Mouse (Mus musculus): Measurements from ENCODE around the gene Ece1. TPM values are rescaled to one million over a fixed set of nuclear protein-coding genes. Genes with fewer than 3 reads are reported as not detected.

The Ece1 gene
- polyA plus RNA-seq, 1 experiment from 2014 or later = 52.0 TPM

DNA sequence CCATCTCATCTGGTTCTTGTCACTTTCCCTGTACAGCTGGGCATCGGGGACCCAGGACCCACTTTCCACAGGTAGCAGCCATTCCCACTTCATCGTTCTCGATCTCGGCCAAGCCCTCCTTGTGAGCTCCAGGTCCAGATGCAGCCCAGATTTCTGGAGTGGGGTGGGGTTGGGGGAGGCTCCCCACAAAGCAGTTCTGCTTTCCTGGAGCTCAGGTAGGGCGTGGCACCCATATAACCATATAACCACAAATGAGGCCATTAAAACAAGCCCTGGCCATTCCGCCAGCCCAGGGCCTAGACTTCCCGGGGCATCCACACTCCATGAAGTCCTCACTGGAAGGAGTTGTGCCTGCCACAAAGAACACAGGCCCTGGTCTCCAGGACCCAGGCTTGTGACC is 46.5 kb downstream of the Ece1 start:
- Histone ChIP-seq H3K36me3 (no peaks in the 10 kb centered on the region), H3K4me1 (peaks cover 14% of the 10 kb centered on the region; the same call in 1 of the 2 replicates), H3K9ac (no peak overlapping the region), H3K9me3 (no peaks in the 10 kb centered on the region), H3K27me3 (replicated peaks) (no peaks in the 10 kb centered on the region), H3K27ac (peak overlapping the region; percentile 41; the same call in 1 of the 2 replicates), H3K4me3 (replicated peaks) (no peak overlapping the region), H3K4me2 (no peak overlapping the region)
- 81% methylated on average over 7 of the region's 7 CpGs for WGBS
- no peak for ATAC-seq (ENCODE audit: insufficient read depth, low FRiP score, low read depth)

DNA sequence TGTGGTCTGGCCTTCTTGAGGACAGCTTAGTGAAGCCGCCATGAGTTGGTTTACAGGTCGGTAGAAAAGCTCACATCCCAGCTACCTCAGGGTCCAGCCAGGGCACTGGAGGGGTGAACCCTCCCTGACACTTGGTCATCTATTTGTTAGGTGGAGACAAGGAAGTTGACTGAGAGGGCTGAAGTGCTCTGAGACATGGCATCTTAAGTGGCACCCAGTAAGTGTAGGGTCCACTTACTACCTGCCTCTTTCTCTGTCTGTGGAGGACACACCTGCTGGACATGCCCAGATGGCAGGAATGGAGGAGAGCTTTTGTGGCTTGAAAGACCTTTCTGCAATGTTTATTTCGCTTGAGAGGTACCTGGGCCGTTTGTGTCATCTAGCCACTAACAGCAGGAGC is 46.9 kb downstream of the Ece1 start:
- no peak overlapping the region for H3K4me2 ChIP-seq
- no peaks in the 10 kb centered on the region for H3K27me3 ChIP-seq (replicated peaks)
- H3K4me3 ChIP-seq (replicated peaks) = no peak overlapping the region
- no peaks in the 10 kb centered on the region for H3K36me3 ChIP-seq
- peaks cover 17% of the 10 kb centered on the region for H3K4me1 ChIP-seq
- H3K9ac ChIP-seq = no peak overlapping the region
- ATAC-seq (ENCODE audit: insufficient read depth, low FRiP score, low read depth) = no peak
- H3K27ac ChIP-seq = no peak overlapping the region
- H3K9me3 ChIP-seq = no peaks in the 10 kb centered on the region
- WGBS = 65% methylated on average over 4 of the region's 4 CpGs

DNA sequence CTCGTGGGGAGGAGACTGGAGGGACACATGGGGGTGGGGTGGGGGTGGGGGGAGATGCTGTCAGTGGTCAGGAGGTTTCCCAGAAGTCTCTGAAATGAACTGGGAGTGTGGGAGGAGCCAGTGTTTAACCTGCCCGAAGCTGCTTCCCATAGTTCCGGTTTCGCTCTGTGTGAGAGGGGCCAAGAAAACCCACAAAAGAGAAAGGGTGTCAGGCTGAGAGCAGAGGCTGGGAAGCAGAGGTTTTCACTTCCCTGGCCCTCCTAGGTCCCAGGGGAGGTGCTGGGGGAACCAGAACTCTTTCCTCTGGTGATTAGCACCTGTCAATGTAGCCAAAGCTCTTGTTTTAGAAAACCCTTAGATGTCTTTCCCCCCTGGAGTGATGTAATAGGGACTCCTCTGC is 47.4 kb downstream of the Ece1 start:
- Histone ChIP-seq H3K4me2 (no peak overlapping the region), H3K27ac (no peak overlapping the region), H3K36me3 (no peaks in the 10 kb centered on the region), H3K4me3 (replicated peaks) (no peak overlapping the region), H3K27me3 (replicated peaks) (no peaks in the 10 kb centered on the region), H3K9me3 (no peaks in the 10 kb centered on the region), H3K9ac (no peak overlapping the region), H3K4me1 (peaks cover 18% of the 10 kb centered on the region)
- WGBS = 43% methylated on average over 4 of the region's 4 CpGs
- no peak for ATAC-seq (ENCODE audit: insufficient read depth, low FRiP score, low read depth)

DNA sequence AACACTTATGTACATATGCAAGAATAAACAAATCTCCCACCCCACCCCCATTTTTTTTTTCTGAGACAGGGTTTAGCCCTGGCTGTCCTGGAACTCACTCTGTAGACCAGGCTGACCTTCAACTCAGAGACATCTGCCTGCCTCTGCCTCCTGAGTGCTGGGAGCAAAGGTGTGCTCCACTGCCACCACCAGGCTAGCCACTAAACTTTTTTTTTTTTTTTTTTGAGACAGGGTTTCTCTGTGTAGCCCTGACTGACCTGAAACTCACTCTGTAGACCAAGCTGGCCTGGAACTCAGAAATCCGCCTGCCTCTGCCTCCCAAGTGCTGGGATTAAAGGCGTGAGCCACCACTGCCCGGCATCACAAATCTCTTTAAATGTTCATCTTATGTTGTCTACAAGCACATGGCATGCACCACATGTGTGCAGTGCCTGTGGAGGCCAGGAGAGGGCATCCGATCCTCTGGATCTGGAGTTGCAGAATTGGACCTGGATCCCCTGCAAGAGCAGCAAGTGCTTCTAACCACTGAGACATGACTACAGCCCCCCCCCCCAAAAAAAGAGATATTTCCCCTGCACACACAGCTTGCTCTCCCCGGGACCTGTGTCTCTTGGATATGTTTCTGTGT is 48.5 kb downstream of the Ece1 start:
- Histone ChIP-seq H3K27ac (no peak overlapping the region), H3K4me1 (peaks cover 26% of the 10 kb centered on the region), H3K27me3 (replicated peaks) (no peaks in the 10 kb centered on the region), H3K36me3 (no peaks in the 10 kb centered on the region), H3K9me3 (no peaks in the 10 kb centered on the region), H3K9ac (no peak overlapping the region), H3K4me2 (no peak overlapping the region), H3K4me3 (replicated peaks) (no peak overlapping the region)
- WGBS = 95% methylated on average over 5 of the region's 5 CpGs
- no peak for ATAC-seq (ENCODE audit: insufficient read depth, low FRiP score, low read depth)

DNA sequence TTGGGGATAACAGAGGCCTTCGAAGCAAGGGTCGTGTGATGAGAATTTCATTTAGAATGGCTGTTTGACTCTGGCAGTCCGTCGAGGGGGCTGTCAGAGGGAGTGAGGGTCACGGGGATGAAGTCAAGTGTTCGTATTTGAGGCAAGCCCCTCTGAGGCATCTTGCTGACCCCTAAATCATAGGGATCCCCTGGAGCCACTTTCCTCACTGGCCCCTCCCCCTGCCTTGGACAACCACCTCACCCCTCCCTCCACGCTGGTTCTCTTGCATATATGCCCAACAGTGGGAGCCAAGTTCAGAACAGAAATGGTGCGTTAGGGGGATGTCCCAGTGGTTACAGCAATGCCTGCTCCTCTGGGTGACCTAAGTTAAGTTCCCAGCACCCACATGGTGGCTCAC is 49.6 kb downstream of the Ece1 start:
- no peak overlapping the region for H3K9ac ChIP-seq
- ATAC-seq (ENCODE audit: insufficient read depth, low FRiP score, low read depth) = no peak
- no peak overlapping the region for H3K4me2 ChIP-seq
- H3K4me1 ChIP-seq = peaks cover 28% of the 10 kb centered on the region
- no peaks in the 10 kb centered on the region for H3K9me3 ChIP-seq
- H3K27me3 ChIP-seq (replicated peaks) = no peaks in the 10 kb centered on the region
- H3K36me3 ChIP-seq = no peaks in the 10 kb centered on the region
- no peak overlapping the region for H3K27ac ChIP-seq
- no peak overlapping the region for H3K4me3 ChIP-seq (replicated peaks)
- WGBS = 84% methylated on average over 8 of the region's 8 CpGs

DNA sequence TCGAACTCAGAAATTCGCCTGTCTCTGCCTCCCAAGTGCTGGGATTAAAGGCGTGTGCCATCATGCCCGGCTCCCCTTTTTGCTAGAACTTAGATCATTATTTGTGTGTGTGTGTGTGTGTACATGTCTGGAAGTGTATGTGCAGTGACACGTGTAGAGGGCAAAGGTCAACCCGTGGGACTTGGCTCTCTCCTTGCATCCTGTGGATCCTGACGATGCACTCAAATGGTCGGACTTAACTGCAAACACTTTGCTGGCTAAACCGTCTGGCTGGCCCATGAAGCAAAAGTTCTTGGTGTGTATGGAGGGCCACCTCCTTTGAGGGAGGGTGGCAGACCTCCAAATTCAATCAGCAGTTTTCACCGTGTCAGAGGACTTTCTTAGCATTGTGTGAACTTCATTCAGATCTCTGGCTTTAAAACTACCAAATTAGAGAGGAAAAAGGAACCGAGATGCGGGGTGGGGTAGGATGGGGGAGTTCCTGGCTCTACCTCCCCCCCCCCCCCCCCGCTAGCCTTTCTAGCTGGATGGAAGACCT is 50.8 kb downstream of the Ece1 start:
- peak overlapping the region; percentile 53 for H3K4me3 ChIP-seq (replicated peaks)
- H3K9ac ChIP-seq = no peak overlapping the region
- no peak for ATAC-seq (ENCODE audit: insufficient read depth, low FRiP score, low read depth)
- H3K27ac ChIP-seq = 0 out of 2 replicates have a peak overlapping the region, but pooled peaks have one; percentile 5
- 57% methylated on average over 12 of the region's 13 CpGs for WGBS
- H3K4me2 ChIP-seq = peak overlapping the region; percentile 99
- H3K36me3 ChIP-seq = no peaks in the 10 kb centered on the region
- H3K27me3 ChIP-seq (replicated peaks) = no peaks in the 10 kb centered on the region
- no peaks in the 10 kb centered on the region for H3K9me3 ChIP-seq
- peaks cover 38% of the 10 kb centered on the region for H3K4me1 ChIP-seq

DNA sequence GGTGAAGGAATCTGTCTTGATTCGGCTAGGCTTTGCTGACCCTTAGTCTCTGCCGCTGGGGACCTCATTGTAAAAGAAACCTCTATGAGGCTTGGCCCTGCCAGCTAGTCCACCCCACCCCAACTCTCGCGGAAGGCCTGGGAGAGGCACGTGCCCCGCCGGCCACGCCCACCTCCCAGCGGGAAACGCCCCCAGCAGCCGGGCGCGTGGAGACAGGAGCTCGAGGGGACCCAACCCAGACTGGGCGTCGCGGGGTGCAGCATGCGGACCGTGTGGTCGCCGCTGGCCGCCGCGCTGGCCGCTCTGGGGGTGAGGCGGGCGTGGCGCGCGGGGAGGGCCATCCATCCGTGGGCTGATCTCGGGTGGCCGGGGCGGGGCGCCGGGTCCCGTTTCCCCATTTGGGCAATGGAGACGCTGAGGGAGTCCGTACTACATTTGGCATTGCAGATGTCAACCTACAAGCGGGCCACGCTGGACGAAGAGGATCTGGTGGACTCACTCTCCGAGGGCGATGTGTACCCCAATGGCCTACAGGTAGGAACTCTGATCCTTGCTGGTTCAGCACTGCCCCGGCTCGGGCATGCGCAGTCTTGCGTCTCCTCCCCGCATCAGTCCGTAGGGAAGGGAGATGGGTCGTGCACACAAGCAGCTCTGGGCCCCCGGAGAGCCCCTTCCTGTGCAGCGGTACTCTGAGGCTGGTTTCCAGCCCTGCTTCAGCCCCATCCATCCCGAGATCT is 51.5 kb downstream of the Ece1 start:
- Histone ChIP-seq H3K9ac (peak overlapping the region; percentile 46), H3K9me3 (no peaks in the 10 kb centered on the region), H3K4me3 (replicated peaks) (peak overlapping the region; percentile 53), H3K27ac (0 out of 2 replicates have a peak overlapping the region, but pooled peaks have one; percentile 5), H3K36me3 (no peaks in the 10 kb centered on the region), H3K4me1 (peaks cover 44% of the 10 kb centered on the region), H3K4me2 (peak overlapping the region; percentile 99), H3K27me3 (replicated peaks) (no peaks in the 10 kb centered on the region)
- ATAC-seq (ENCODE audit: insufficient read depth, low FRiP score, low read depth) = peak; percentile 79
- 2% methylated on average over 54 of the region's 54 CpGs for WGBS

DNA sequence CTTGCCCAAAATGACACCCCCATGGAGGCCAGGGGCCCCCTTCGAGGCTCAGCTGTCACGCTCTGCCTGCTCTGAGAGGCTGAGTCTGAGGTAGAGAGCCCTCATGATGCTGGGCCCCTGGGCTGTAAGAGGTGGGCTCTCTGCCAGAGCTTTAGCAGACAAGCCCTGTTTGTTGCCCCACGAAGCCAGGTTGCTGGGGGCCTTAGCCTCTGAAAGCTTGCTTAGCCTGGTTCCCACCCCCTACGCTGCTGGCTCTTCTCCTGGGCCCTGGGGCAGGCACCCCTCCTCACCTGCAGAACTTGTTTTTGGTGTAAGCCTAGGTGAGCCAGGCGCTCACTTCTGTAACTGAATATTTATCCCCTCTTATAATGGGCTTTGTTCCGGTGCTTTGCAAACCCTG is 55.6 kb downstream of the Ece1 start:
- peak overlapping the region; percentile 70 for H3K27ac ChIP-seq
- H3K27me3 ChIP-seq (replicated peaks) = no peaks in the 10 kb centered on the region
- H3K9me3 ChIP-seq = no peaks in the 10 kb centered on the region
- H3K9ac ChIP-seq = no peak overlapping the region
- ATAC-seq (ENCODE audit: insufficient read depth, low FRiP score, low read depth) = no peak
- no peak overlapping the region for H3K4me3 ChIP-seq (replicated peaks)
- peaks cover 69% of the 10 kb centered on the region for H3K4me1 ChIP-seq
- WGBS = 47% methylated on average over 6 of the region's 6 CpGs
- no peaks in the 10 kb centered on the region; the same call in 1 of the 2 replicates for H3K36me3 ChIP-seq
- no peak overlapping the region for H3K4me2 ChIP-seq

DNA sequence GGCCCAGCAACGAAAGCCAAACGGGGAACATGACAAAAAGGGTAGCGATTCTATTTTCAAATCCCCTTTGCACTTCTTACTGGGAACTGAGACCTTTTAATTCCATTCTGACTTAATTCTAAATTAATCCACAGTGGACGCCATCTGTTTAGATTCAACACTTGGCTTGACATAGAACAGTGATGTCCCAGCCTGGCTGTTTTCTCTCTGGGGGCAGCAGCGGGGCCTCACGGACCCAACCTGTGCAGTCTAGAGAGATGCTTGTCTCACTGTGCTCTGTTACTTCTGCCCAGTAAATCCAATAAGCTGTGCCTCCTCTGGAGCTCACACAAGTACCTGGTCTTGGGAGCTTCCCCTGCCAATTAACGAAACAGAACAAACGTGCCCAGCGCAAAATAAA is 56.5 kb downstream of the Ece1 start:
- Histone ChIP-seq H3K9me3 (no peaks in the 10 kb centered on the region), H3K4me1 (peaks cover 61% of the 10 kb centered on the region), H3K9ac (no peak overlapping the region), H3K4me3 (replicated peaks) (no peak overlapping the region), H3K4me2 (no peak overlapping the region), H3K36me3 (no peaks in the 10 kb centered on the region; the same call in 1 of the 2 replicates), H3K27me3 (replicated peaks) (no peaks in the 10 kb centered on the region), H3K27ac (peak overlapping the region; percentile 87)
- ATAC-seq (ENCODE audit: insufficient read depth, low FRiP score, low read depth) = no peak
- 48% methylated on average over 9 of the region's 9 CpGs for WGBS

DNA sequence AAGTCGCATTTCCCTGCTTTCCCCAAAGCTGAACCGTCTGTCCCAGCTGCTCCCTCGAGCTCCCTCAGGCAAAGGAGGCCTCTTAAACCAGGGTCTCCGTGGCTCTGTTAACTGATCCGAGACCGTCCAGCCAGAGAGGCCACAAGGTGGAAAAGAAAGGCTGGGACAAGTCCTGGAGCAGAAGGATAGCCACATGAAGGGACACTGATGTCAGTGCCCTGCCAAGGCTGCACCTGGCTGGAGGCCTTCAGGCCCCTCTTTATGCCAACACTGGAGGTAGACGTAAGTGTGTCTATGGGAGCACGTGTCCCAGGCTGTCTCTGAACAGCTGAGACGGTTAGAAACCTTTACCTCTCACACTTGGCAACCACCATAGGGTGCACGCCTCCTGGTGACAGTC is 57.1 kb downstream of the Ece1 start:
- peaks cover 56% of the 10 kb centered on the region for H3K4me1 ChIP-seq
- no peak for ATAC-seq (ENCODE audit: insufficient read depth, low FRiP score, low read depth)

DNA sequence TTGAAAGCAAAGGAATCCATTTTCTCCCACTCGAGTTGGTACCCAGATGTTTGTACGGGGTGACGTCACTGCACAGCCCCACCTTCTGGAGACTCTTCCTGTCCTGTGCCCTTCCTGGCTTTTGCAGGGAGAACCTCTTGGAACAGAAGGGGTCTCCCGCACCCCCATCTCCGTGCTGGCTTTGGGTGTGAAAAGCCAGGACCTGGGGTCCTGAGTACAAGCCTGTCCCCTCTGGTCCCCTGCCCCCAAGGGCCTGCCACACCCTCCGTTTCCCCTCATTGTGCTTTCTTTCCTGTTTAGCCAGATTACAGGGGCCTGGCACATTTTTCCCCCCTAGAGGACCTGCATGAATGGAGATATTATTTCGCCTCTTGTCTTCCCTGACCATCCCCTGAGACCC is 58.0 kb downstream of the Ece1 start:
- 32% methylated on average over 7 of the region's 7 CpGs for WGBS
- Histone ChIP-seq H3K9ac (no peak overlapping the region), H3K27me3 (replicated peaks) (no peaks in the 10 kb centered on the region), H3K4me2 (peak overlapping the region; percentile 5; the same call in 1 of the 2 replicates), H3K4me1 (peaks cover 49% of the 10 kb centered on the region), H3K9me3 (no peaks in the 10 kb centered on the region), H3K4me3 (replicated peaks) (no peak overlapping the region), H3K27ac (peak overlapping the region; percentile 87), H3K36me3 (peaks cover 6% of the 10 kb centered on the region; the same call in 1 of the 2 replicates)
- ATAC-seq (ENCODE audit: insufficient read depth, low FRiP score, low read depth) = no peak; the same call in 1 of the 2 replicates

More for the DNA sequence above, 57.1 kb downstream of the Ece1 start:
- no peak overlapping the region for H3K9ac ChIP-seq
- 66% methylated on average over 10 of the region's 10 CpGs for WGBS
- H3K27ac ChIP-seq = peak overlapping the region; percentile 87; the same call in 1 of the 2 replicates
- no peaks in the 10 kb centered on the region for H3K9me3 ChIP-seq
- no peaks in the 10 kb centered on the region for H3K27me3 ChIP-seq (replicated peaks)
- H3K4me3 ChIP-seq (replicated peaks) = no peak overlapping the region
- no peak overlapping the region for H3K4me2 ChIP-seq
- H3K36me3 ChIP-seq = peaks cover under 1% of the 10 kb centered on the region; the same call in 1 of the 2 replicates

DNA sequence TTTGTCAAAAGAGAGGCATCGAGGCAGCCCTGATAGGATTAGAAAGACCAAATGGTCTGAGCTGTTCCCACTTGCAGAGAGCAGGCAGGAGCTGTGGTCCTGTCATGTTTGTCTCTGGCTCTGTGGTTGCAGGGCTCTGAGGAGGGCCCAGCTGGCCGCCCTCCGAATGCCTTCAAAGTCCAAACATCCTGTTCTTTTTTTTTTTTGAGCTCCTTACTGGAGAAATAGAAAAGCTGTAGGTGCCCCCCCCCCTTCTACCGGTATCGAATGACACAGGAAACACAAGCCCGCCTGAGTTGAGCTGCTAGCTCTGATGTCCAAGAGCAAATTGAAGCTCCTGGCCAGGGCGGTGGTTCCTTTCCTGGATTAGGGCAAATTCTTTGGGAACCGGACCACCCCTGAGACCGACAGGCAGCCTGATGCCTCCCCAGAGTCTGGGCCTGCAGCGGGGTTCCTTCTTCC is 58.5 kb downstream of the Ece1 start:
- H3K36me3 ChIP-seq = peaks cover 6% of the 10 kb centered on the region; the same call in 1 of the 2 replicates
- H3K4me3 ChIP-seq (replicated peaks) = 0 out of 2 replicates have a peak overlapping the region, but pooled peaks have one; percentile 6
- no peak for ATAC-seq (ENCODE audit: insufficient read depth, low FRiP score, low read depth)
- H3K4me2 ChIP-seq = peak overlapping the region; percentile 32
- no peaks in the 10 kb centered on the region for H3K9me3 ChIP-seq
- WGBS = 14% methylated on average over 10 of the region's 10 CpGs
- H3K27me3 ChIP-seq (replicated peaks) = no peaks in the 10 kb centered on the region
- peaks cover 46% of the 10 kb centered on the region for H3K4me1 ChIP-seq
- peak overlapping the region; percentile 87 for H3K27ac ChIP-seq
- H3K9ac ChIP-seq = no peak overlapping the region

Data from stomach, embryonic 15.5 days (tissue).